Mouse (Mus musculus) limb, embryonic 11.5 days (tissue): ENCODE results near the gene Ninj2. TPM values are rescaled to one million over a fixed set of nuclear protein-coding genes. Genes with fewer than 3 reads are reported as not detected.

Source experiments
- ATAC-seq: fragments of 200-750 bp; cut with Nextera tagmentation; 2 replicates; pipeline ENCODE4 v1.8.0; 2017; ENCODE audit warnings: low read depth; ENCODE audit not compliant: insufficient number of reproducible peaks, low FRiP score, low TSS enrichment
- DNase-seq: peaks from one replicate; pipeline ENCODE4 v3.0.0-alpha.2; 2015; ENCODE audit warnings: low spot score
- H3K27ac ChIP-seq: fragments of 300-500 bp; sonication (generic); replicated peaks from 2 replicates; pipeline ENCODE4 v1.5.1; 2014; ENCODE audit warnings: low read depth, mild to moderate bottlenecking, low read length
- H3K27me3 ChIP-seq: fragments of 300-500 bp; sonication (generic); 2 replicates; pipeline ENCODE4 v1.6.1; 2014; ENCODE audit warnings: mild to moderate bottlenecking, low read length, mixed read lengths; ENCODE audit not compliant: control insufficient read depth, insufficient read depth
- H3K36me3 ChIP-seq: fragments of 300-500 bp; sonication (generic); 2 replicates; pipeline ENCODE4 v1.6.1; 2014; ENCODE audit warnings: mild to moderate bottlenecking, low read length, moderate library complexity, mixed read lengths; ENCODE audit not compliant: control insufficient read depth, insufficient read depth
- H3K4me1 ChIP-seq: fragments of 300-500 bp; sonication (generic); 2 replicates; pipeline ENCODE4 v1.6.1; 2014; ENCODE audit warnings: low read length, mixed read lengths; ENCODE audit not compliant: control insufficient read depth, insufficient read depth
- H3K4me2 ChIP-seq: fragments of 300-500 bp; sonication (generic); 2 replicates; pipeline ENCODE4 v1.6.1; 2014; ENCODE audit warnings: low read depth, mild to moderate bottlenecking, moderate library complexity; ENCODE audit not compliant: severe bottlenecking
- H3K4me3 ChIP-seq: fragments of 300-500 bp; sonication (generic); 2 replicates; pipeline ENCODE4 v1.5.1; 2014; ENCODE audit warnings: low read depth, low read length
- H3K9ac ChIP-seq: fragments of 300-500 bp; sonication (generic); 2 replicates; pipeline ENCODE4 v1.6.1; 2014; ENCODE audit warnings: mild to moderate bottlenecking, low read length
- H3K9me3 ChIP-seq: fragments of 300-500 bp; sonication (generic); 2 replicates; pipeline ENCODE4 v1.6.1; 2016; ENCODE audit warnings: low read length; ENCODE audit not compliant: control insufficient read depth
- WGBS: fragments of 180-500 bp; shearing (Covaris S2); extraction: QIAGEN DNeasy Blood & Tissue Kit; methylation state at CpG from one replicate; pipeline ENCODE4 v1.1.7; 2014; 5-methylcytosine and 5-hydroxymethylcytosine counted together
- polyA plus RNA-seq: library from polyadenylated mRNA; unstranded; fragments of >200 nt; fragmentation: Nextera tagmentation; extraction: Ambion mirVana; gene quantifications from 2 replicates; pipeline ENCODE4 v1.2.1, GENCODE M21; 2014

Ninj2 gene
- polyA plus RNA-seq, 1 experiment from 2014 or later = not detected

GRCm38 (mm10) chr6:120101221-120101620 is 8.1 kb downstream of the Ninj2 start:
- no peaks in the 10 kb centered on the region for H3K4me1 ChIP-seq

GRCm38 (mm10) chr6:120101996-120102395 is 8.8 kb downstream of the Ninj2 start:
- WGBS = 86% methylated on average over 6 of the region's 6 CpGs
- no peaks in the 10 kb centered on the region for H3K4me1 ChIP-seq
- no peak for ATAC-seq

More at GRCm38 (mm10) chr6:120101221-120101620, 8.1 kb downstream of the Ninj2 start:
- Histone ChIP-seq H3K9me3 (no peaks in the 10 kb centered on the region), H3K4me3 (no peak overlapping the region), H3K9ac (no peak overlapping the region), H3K36me3 (no peaks in the 10 kb centered on the region), H3K4me2 (no peak overlapping the region), H3K27me3 (no peaks in the 10 kb centered on the region), H3K27ac (no peak overlapping the region)
- DNase-seq (no peak), ATAC-seq (no peak)
- 86% methylated on average over 12 of the region's 12 CpGs for WGBS

GRCm38 (mm10) chr6:120103104-120103503 is 10.0 kb downstream of the Ninj2 start:
- DNase-seq (no peak), ATAC-seq (no peak)
- no peaks in the 10 kb centered on the region for H3K27me3 ChIP-seq
- H3K4me1 ChIP-seq = no peaks in the 10 kb centered on the region
- 69% methylated on average over 1 of the region's 1 CpGs for WGBS
- no peaks in the 10 kb centered on the region for H3K9me3 ChIP-seq
- H3K9ac ChIP-seq = no peak overlapping the region
- H3K4me2 ChIP-seq = no peak overlapping the region
- H3K4me3 ChIP-seq = no peak overlapping the region
- no peaks in the 10 kb centered on the region for H3K36me3 ChIP-seq
- no peak overlapping the region for H3K27ac ChIP-seq

More at GRCm38 (mm10) chr6:120101996-120102395, 8.8 kb downstream of the Ninj2 start:
- H3K4me2 ChIP-seq = no peak overlapping the region
- H3K9ac ChIP-seq = no peak overlapping the region
- no peak for DNase-seq
- no peaks in the 10 kb centered on the region for H3K36me3 ChIP-seq
- H3K27ac ChIP-seq = no peak overlapping the region
- no peaks in the 10 kb centered on the region for H3K9me3 ChIP-seq
- no peaks in the 10 kb centered on the region for H3K27me3 ChIP-seq
- no peak overlapping the region for H3K4me3 ChIP-seq

- Histone ChIP-seq H3K9ac (no peak overlapping the region), H3K4me1 (no peaks in the 10 kb centered on the region), H3K27ac (no peak overlapping the region), H3K9me3 (no peaks in the 10 kb centered on the region), H3K36me3 (no peaks in the 10 kb centered on the region), H3K27me3 (no peaks in the 10 kb centered on the region), H3K4me2 (no peak overlapping the region), H3K4me3 (no peak overlapping the region)
- no peak for DNase-seq
- ATAC-seq = no peak
Measured at GRCm38 (mm10) chr6:120105055-120105454, 11.9 kb downstream of the Ninj2 start.

- Histone ChIP-seq H3K9ac (no peak overlapping the region), H3K4me3 (no peak overlapping the region), H3K27me3 (no peaks in the 10 kb centered on the region), H3K36me3 (no peaks in the 10 kb centered on the region), H3K4me1 (no peaks in the 10 kb centered on the region), H3K4me2 (no peak overlapping the region), H3K27ac (no peak overlapping the region), H3K9me3 (no peaks in the 10 kb centered on the region)
- no peak for DNase-seq
- 74% methylated on average over 5 of the region's 5 CpGs for WGBS
- ATAC-seq = no peak
Measured at GRCm38 (mm10) chr6:120107586-120107985, 14.4 kb downstream of the Ninj2 start.

- H3K27ac ChIP-seq = no peak overlapping the region
- no peak for ATAC-seq
- no peaks in the 10 kb centered on the region for H3K4me1 ChIP-seq
- DNase-seq = no peak
- no peaks in the 10 kb centered on the region for H3K36me3 ChIP-seq
- H3K27me3 ChIP-seq = no peaks in the 10 kb centered on the region
- no peak overlapping the region for H3K4me3 ChIP-seq
- WGBS = 75% methylated on average over 6 of the region's 6 CpGs
- no peak overlapping the region for H3K9ac ChIP-seq
- no peaks in the 10 kb centered on the region for H3K9me3 ChIP-seq
- H3K4me2 ChIP-seq = no peak overlapping the region
Measured at GRCm38 (mm10) chr6:120108061-120108460, 14.9 kb downstream of the Ninj2 start.

- no peak overlapping the region for H3K4me2 ChIP-seq
- DNase-seq (no peak), ATAC-seq (no peak)
- no peak overlapping the region for H3K4me3 ChIP-seq
- H3K9ac ChIP-seq = peak overlapping the region; percentile 22; the same call in 1 of the 2 replicates
- H3K27me3 ChIP-seq = no peaks in the 10 kb centered on the region
- H3K4me1 ChIP-seq = no peaks in the 10 kb centered on the region
- no peaks in the 10 kb centered on the region for H3K9me3 ChIP-seq
- no peaks in the 10 kb centered on the region for H3K36me3 ChIP-seq
- 29% methylated on average over 7 of the region's 7 CpGs for WGBS
- H3K27ac ChIP-seq = no peak overlapping the region; the same call in 1 of the 2 replicates
Measured at GRCm38 (mm10) chr6:120109173-120109572, 16.0 kb downstream of the Ninj2 start.

- DNase-seq = no peak
- no peaks in the 10 kb centered on the region for H3K9me3 ChIP-seq
- 77% methylated on average over 5 of the region's 5 CpGs for WGBS
- H3K9ac ChIP-seq = no peak overlapping the region
- no peak overlapping the region for H3K4me2 ChIP-seq
- H3K27ac ChIP-seq = no peak overlapping the region
- ATAC-seq = no peak
- no peaks in the 10 kb centered on the region for H3K27me3 ChIP-seq
- no peak overlapping the region for H3K4me3 ChIP-seq
- no peaks in the 10 kb centered on the region for H3K4me1 ChIP-seq
- H3K36me3 ChIP-seq = no peaks in the 10 kb centered on the region
Measured at GRCm38 (mm10) chr6:120109932-120110331, 16.8 kb downstream of the Ninj2 start.

GRCm38 (mm10) chr6:120110738-120111409 is 17.7 kb downstream of the Ninj2 start:
- ATAC-seq (no peak), DNase-seq (no peak)
- Histone ChIP-seq H3K36me3 (no peaks in the 10 kb centered on the region), H3K4me3 (no peak overlapping the region), H3K4me1 (no peaks in the 10 kb centered on the region), H3K9me3 (no peaks in the 10 kb centered on the region), H3K27ac (no peak overlapping the region), H3K4me2 (no peak overlapping the region), H3K9ac (no peak overlapping the region), H3K27me3 (no peaks in the 10 kb centered on the region)
- WGBS = 88% methylated on average over 7 of the region's 7 CpGs
